Mouse (Mus musculus) heart, embryonic 12.5 days (tissue): ENCODE data around the gene Sox13. TPM values are rescaled to one million over a fixed set of nuclear protein-coding genes. Genes with fewer than 3 reads are reported as not detected.
"Not testable (repeated sequence)": the region's sequence is repeated elsewhere in the genome, so short reads cannot be mapped to it uniquely, and the experiment has no call there.

ENCODE experiments used
- ATAC-seq: fragments of 200-750 bp; cut with Nextera tagmentation; 2 replicates; pipeline ENCODE4 v1.8.0; 2017; ENCODE audit warnings: moderate TSS enrichment, moderate library complexity; ENCODE audit not compliant: insufficient number of reproducible peaks, low FRiP score
- H3K27ac ChIP-seq: fragments of 300-500 bp; sonication (generic); 2 replicates; pipeline ENCODE4 v1.5.1; 2016; ENCODE audit warnings: mild to moderate bottlenecking, moderate library complexity; ENCODE audit not compliant: poor library complexity, severe bottlenecking
- H3K27me3 ChIP-seq: fragments of 300-500 bp; sonication (generic); replicated peaks from 2 replicates; pipeline ENCODE4 v1.6.1; 2016; ENCODE audit warnings: mild to moderate bottlenecking, moderate library complexity
- H3K36me3 ChIP-seq: fragments of 300-500 bp; sonication (generic); 2 replicates; pipeline ENCODE4 v1.6.1; 2016; ENCODE audit warnings: mild to moderate bottlenecking, moderate library complexity
- H3K4me1 ChIP-seq: fragments of 300-500 bp; sonication (generic); replicated peaks from 2 replicates; pipeline ENCODE4 v1.6.1; 2016; ENCODE audit warnings: mild to moderate bottlenecking
- H3K4me2 ChIP-seq: fragments of 300-500 bp; sonication (generic); 2 replicates; pipeline ENCODE4 v1.6.1; 2016; ENCODE audit warnings: mild to moderate bottlenecking, moderate library complexity
- H3K4me3 ChIP-seq: fragments of 300-500 bp; sonication (generic); 2 replicates; pipeline ENCODE4 v1.5.1; 2016; ENCODE audit warnings: mild to moderate bottlenecking
- H3K9ac ChIP-seq: fragments of 300-500 bp; sonication (generic); 2 replicates; pipeline ENCODE4 v1.6.1; 2016; ENCODE audit warnings: mild to moderate bottlenecking, moderate library complexity
- H3K9me3 ChIP-seq: fragments of 300-500 bp; sonication (generic); replicated peaks from 2 replicates; pipeline ENCODE4 v1.6.1; 2016; ENCODE audit warnings: mild to moderate bottlenecking, moderate library complexity
- WGBS: fragments of 180-500 bp; shearing (Covaris S2); methylation state at CpG from one replicate; pipeline ENCODE4 v1.1.7; 2016; 5-methylcytosine and 5-hydroxymethylcytosine counted together
- polyA plus RNA-seq: library from polyadenylated mRNA; unstranded; fragments of >200 nt; fragmentation: Nextera tagmentation; extraction: Ambion mirVana; gene quantifications from 2 replicates; pipeline ENCODE4 v1.2.1, GENCODE M21; 2016

The Sox13 gene
- polyA plus RNA-seq, 1 experiment from 2014 or later = 6.8 TPM

DNA sequence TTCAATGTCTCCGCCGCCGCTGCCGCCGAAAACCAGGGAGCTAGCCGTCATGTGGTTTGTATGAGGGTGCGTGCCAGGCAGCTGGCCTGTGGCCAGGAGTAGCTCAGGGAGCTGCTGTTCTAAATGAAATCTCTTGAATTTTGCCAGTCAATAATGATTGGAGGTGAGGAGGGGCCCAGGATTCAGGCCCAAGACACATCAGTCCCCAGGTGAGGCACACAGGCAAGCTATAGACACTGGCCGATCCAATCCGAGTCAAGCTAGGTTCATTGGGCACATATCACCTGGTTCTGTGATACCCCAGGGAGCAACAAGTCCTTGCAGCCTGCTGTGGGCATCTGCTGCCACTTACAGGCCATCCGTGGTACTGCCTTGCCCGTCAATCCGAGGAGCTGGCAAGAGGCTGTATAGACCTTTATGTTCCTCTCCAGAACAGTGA, 70.8 kb downstream of the Sox13 start:
- Histone ChIP-seq H3K27me3 (peaks cover 55% of the 10 kb centered on the region), H3K9ac (no peak overlapping the region), H3K9me3 (no peaks in the 10 kb centered on the region), H3K36me3 (no peaks in the 10 kb centered on the region), H3K4me1 (peaks cover 8% of the 10 kb centered on the region; the same call in 1 of the 2 replicates), H3K4me3 (no peak overlapping the region), H3K4me2 (no peak overlapping the region), H3K27ac (no peak overlapping the region)
- WGBS = 50% methylated on average over 12 of the region's 12 CpGs
- no peak for ATAC-seq

DNA sequence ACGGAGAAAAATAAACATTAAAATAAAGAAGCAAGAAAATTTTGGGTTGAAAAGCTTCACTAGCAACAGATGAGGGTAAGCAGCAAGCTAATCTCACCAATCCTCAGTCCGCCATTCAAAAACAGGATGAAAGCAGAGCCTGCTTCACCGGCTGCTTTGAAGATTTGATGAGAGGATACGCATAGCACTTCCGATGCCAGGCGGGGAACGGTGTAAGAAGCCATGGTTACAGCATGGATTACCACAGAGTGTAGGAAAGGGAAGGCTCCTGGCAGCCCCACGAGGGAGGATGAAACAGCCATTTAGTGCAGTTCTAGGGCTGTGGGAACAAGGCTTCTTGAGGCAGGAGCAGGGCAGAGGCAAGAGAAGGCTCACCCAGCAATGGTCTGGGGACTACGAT, 72.4 kb downstream of the Sox13 start:
- H3K27me3 ChIP-seq = peaks cover 42% of the 10 kb centered on the region
- H3K9me3 ChIP-seq = no peaks in the 10 kb centered on the region
- H3K9ac ChIP-seq = no peak overlapping the region
- 46% methylated on average over 9 of the region's 9 CpGs for WGBS
- peaks cover 17% of the 10 kb centered on the region for H3K4me1 ChIP-seq
- ATAC-seq = no peak
- H3K27ac ChIP-seq = no peak overlapping the region
- H3K36me3 ChIP-seq = no peaks in the 10 kb centered on the region
- H3K4me3 ChIP-seq = no peak overlapping the region
- no peak overlapping the region for H3K4me2 ChIP-seq

DNA sequence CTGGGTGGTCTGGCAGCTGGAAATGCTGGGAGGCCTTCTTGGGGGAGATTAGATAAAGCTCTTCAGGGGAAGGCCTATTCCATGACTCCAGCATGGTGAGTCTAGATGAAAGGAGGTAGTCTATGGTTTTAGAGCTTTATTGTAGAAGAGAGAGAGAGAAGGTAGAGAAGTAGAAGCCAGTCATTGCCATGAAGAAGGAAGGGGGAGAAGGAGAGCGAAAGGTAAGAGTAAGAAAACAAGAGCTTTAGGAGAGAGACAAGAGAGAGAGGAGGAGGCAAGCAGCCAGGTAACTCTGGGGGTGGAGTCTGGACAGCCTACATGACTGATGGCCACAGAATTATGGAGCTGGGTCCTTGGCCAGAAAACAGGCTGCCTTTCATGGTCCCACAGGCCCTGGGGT, 74.0 kb downstream of the Sox13 start, which contains the start of gene Ren1:
Gene Ren1 (plus strand): TSS at position 301 of the 400 bp plus-strand sequence.
- Histone ChIP-seq H3K4me3 (no peak within 1 kb of the TSS), H3K36me3 (no peaks in the 10 kb centered on the region), H3K4me1 (peaks cover 17% of the 10 kb centered on the region), H3K4me2 (no peak within 1 kb of the TSS), H3K9me3 (no peaks in the 10 kb centered on the region), H3K9ac (no peak within 1 kb of the TSS), H3K27me3 (peaks cover 28% of the 10 kb centered on the region), H3K27ac (no peak within 1 kb of the TSS)
- ATAC-seq = no peak
- 89% methylated on average over 1 of the region's 1 CpGs for WGBS

GRCm38 (mm10) chr1:133347693-133348520, 76.3 kb downstream of the Sox13 start:
- ATAC-seq = peak; percentile 36; the same call in 1 of the 2 replicates

DNA sequence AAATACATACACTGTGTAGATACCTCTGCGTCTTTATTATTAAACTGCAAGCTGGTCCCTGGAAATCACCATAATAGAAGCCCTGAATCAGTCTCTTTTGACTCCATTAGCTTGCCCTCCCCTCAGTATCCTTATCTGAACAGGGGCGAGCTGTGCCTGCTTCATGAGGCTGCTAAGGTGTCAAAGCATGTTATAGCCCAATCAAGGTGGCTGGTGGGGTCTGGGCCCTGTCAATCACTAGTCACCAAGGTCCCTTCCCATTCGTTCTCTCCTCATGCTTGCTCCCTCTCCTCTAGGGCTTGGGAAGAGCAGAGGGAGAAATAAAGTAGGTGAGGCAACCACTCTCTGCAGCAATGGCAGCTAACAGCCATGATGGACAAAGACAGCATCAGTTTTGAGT, 77.0 kb downstream of the Sox13 start:
- Histone ChIP-seq H3K36me3 (no peaks in the 10 kb centered on the region), H3K27ac (no peak overlapping the region), H3K4me2 (no peak overlapping the region), H3K9ac (no peak overlapping the region), H3K4me1 (peaks cover 17% of the 10 kb centered on the region), H3K9me3 (0 out of 2 replicates have a peak, but pooled peaks cover 4% of the 10 kb centered on the region), H3K4me3 (no peak overlapping the region), H3K27me3 (peaks cover 5% of the 10 kb centered on the region; the same call in 1 of the 2 replicates)
- WGBS = 49% methylated on average over 3 of the region's 3 CpGs
- no peak for ATAC-seq

More at GRCm38 (mm10) chr1:133347693-133348520, 76.3 kb downstream of the Sox13 start:
- H3K4me2 ChIP-seq = no peak overlapping the region
- peaks cover 17% of the 10 kb centered on the region for H3K4me1 ChIP-seq
- no peak overlapping the region for H3K9ac ChIP-seq
- WGBS = 55% methylated on average over 11 of the region's 11 CpGs
- no peaks in the 10 kb centered on the region for H3K36me3 ChIP-seq
- H3K9me3 ChIP-seq = 0 out of 2 replicates have a peak, but pooled peaks cover 4% of the 10 kb centered on the region
- no peak overlapping the region for H3K4me3 ChIP-seq
- peaks cover 12% of the 10 kb centered on the region; the same call in 1 of the 2 replicates for H3K27me3 ChIP-seq
- no peak overlapping the region for H3K27ac ChIP-seq

- 78% methylated on average over 9 of the region's 9 CpGs for WGBS
- no peaks in the 10 kb centered on the region for H3K27me3 ChIP-seq
- no peak overlapping the region for H3K4me2 ChIP-seq
- peaks cover 17% of the 10 kb centered on the region for H3K4me1 ChIP-seq
- ATAC-seq = no peak
- H3K9ac ChIP-seq = no peak overlapping the region
- H3K4me3 ChIP-seq = no peak overlapping the region
- H3K36me3 ChIP-seq = no peaks in the 10 kb centered on the region
- H3K9me3 ChIP-seq = 0 out of 2 replicates have a peak, but pooled peaks cover 4% of the 10 kb centered on the region
- H3K27ac ChIP-seq = no peak overlapping the region
Measured at GRCm38 (mm10) chr1:133346531-133346930, 77.6 kb downstream of the Sox13 start.

DNA sequence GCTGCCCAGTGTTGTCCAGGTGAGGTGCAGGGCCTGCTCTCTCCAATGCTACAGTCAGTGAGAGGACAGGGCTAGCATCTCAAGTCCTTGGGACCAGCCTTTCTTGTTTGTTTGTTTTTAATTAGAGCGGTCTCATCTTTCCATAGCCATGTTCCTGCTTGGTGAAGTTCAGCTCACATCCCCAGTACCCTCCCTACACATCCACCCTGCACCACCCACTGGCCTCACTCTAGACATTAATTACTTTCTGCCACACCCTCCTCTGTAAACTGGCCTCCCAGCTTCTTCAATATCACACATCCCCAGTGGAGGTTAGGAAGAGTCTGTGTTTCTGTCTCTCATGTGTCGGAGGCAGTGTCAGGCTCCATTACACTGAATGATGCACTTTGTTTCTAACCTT, 79.8 kb downstream of the Sox13 start:
- ATAC-seq = no peak
- H3K27me3 ChIP-seq = no peaks in the 10 kb centered on the region
- no peak overlapping the region for H3K9ac ChIP-seq
- H3K36me3 ChIP-seq = no peaks in the 10 kb centered on the region
- H3K27ac ChIP-seq = no peak overlapping the region
- no peak overlapping the region for H3K4me2 ChIP-seq
- no peak overlapping the region for H3K4me3 ChIP-seq
- peaks cover 10% of the 10 kb centered on the region for H3K4me1 ChIP-seq
- WGBS = 87% methylated on average over 2 of the region's 2 CpGs
- 0 out of 2 replicates have a peak, but pooled peaks cover 4% of the 10 kb centered on the region for H3K9me3 ChIP-seq

- H3K4me2 ChIP-seq, H3K9ac ChIP-seq, H3K27ac ChIP-seq, H3K36me3 ChIP-seq, H3K4me3 ChIP-seq, ATAC-seq, H3K27me3 ChIP-seq, H3K4me1 ChIP-seq, H3K9me3 ChIP-seq: not testable (repeated sequence)
- 58% methylated on average over 1 of the region's 1 CpGs for WGBS
Measured at GRCm38 (mm10) chr1:133340403-133340802, 83.8 kb downstream of the Sox13 start.

GRCm38 (mm10) chr1:133333937-133334336, 90.2 kb downstream of the Sox13 start:
- H3K27me3 ChIP-seq = peaks cover 34% of the 10 kb centered on the region
- no peak overlapping the region for H3K27ac ChIP-seq
- ATAC-seq = no peak
- 75% methylated on average over 6 of the region's 6 CpGs for whole genome bisulfite sequencing
- no peak overlapping the region for H3K9ac ChIP-seq
- no peak overlapping the region for H3K4me3 ChIP-seq
- H3K9me3 ChIP-seq = no peaks in the 10 kb centered on the region
- peaks cover 9% of the 10 kb centered on the region; the same call in 1 of the 2 replicates for H3K4me1 ChIP-seq
- H3K36me3 ChIP-seq = no peaks in the 10 kb centered on the region
- no peak overlapping the region for H3K4me2 ChIP-seq

DNA sequence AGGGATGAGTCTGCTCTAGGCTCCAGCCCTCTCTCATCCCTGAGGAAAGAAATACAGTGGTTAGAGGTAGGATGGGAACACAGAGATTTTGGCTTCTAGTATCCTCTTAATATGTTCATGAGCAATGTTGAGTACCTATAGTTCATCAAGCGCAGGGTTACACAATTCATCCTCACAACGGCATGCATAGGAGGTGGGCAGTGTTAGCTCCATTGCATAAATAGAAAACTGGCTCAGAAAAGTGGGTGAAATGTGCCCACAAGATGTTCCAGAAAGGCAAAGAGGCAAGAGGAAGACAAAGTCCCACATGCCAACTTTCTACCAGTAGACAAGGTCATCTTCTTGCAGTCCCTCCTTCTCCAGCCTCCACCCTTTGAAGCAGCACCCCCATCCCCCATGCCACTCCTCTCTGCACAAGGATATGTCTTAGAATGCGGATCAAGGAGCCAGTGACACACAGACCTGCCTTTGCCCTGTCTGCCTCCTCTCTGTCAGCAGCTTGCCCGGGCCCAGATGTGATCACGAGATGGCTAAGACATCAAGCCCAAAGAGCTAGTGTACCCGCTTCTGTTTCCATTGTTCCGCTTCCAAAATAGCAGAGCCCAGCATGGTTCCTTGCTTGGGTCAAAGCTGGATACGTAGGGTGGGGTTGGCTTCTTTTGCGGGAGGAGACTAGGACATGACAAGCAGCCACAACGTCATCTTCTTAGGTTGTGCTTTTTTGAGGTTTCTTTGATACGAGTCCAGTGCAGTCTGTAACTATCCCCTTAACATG, 91.3 kb downstream of the Sox13 start:
- no peak overlapping the region for H3K9ac ChIP-seq
- H3K4me1 ChIP-seq = peaks cover 9% of the 10 kb centered on the region; the same call in 1 of the 2 replicates
- H3K4me3 ChIP-seq = no peak overlapping the region
- peaks cover 45% of the 10 kb centered on the region for H3K27me3 ChIP-seq
- no peak overlapping the region for H3K27ac ChIP-seq
- 83% methylated on average over 11 of the region's 11 CpGs for WGBS
- ATAC-seq = no peak
- no peak overlapping the region for H3K4me2 ChIP-seq
- no peaks in the 10 kb centered on the region for H3K36me3 ChIP-seq
- no peaks in the 10 kb centered on the region for H3K9me3 ChIP-seq
